Mouse (Mus musculus) E14TG2a.4 (cell line): ENCODE results near the gene Dscaml1.

Experiments
- CTCF ChIP-seq: conservative IDR thresholded peaks from 2 replicates; pipeline ENCODE4 v1.5.1; 2014; ENCODE audit warnings: low read length
- NANOG ChIP-seq: IDR thresholded peaks from 2 replicates; pipeline ENCODE4 v1.6.1; 2014; ENCODE audit warnings: borderline replicate concordance, low read length, mixed read lengths
- POU5F1 ChIP-seq: IDR thresholded peaks from 2 replicates; pipeline ENCODE4 v1.6.1; 2014; ENCODE audit warnings: low read length, borderline replicate concordance

- peak; percentile 77 for TF ChIP-seq CTCF
- no peak for TF ChIP-seq POU5F1
- no peak for TF ChIP-seq NANOG
Observed at GRCm38 (mm10) chr9:45413478-45414140, 12.8 kb upstream of the Dscaml1 start.
